Mouse (Mus musculus) left cerebral cortex, adult 11 months (tissue): ENCODE results near the gene Aco2.
A peak's percentile ranks its signal among the peaks of the same experiment; 100 is the strongest.
"Not testable (repeated sequence)": the region's sequence is repeated elsewhere in the genome, so short reads cannot be mapped to it uniquely, and the experiment has no call there.

Experiments
- DNase-seq: peaks from one replicate; pipeline ENCODE4 v3.0.0; 2022; ENCODE audit warnings: low spot score

The Aco2 gene

GRCm38 (mm10) chr15:81879531-81880401 lies 7.7 kb downstream of the Aco2 start:
- peak; percentile 68 for DNase-seq

GRCm38 (mm10) chr15:81882348-81882747 lies 10.2 kb downstream of the Aco2 start:
- DNase-seq = no peak

- no peak for DNase-seq
These were observed 13.4 kb downstream of the Aco2 start for GRCm38 (mm10) chr15:81885418-81885934.

- DNase-seq = no peak
These were observed 14.9 kb downstream of the Aco2 start for GRCm38 (mm10) chr15:81886795-81887550.

- no peak for DNase-seq
These were observed 17.1 kb downstream of the Aco2 start for GRCm38 (mm10) chr15:81889175-81889574.

- DNase-seq = peak; percentile 47
These were observed 19.2 kb downstream of the Aco2 start for GRCm38 (mm10) chr15:81891140-81891802.

GRCm38 (mm10) chr15:81891822-81892580 lies 19.9 kb downstream of the Aco2 start:
- no peak for DNase-seq

- no peak for DNase-seq
These were observed 21.9 kb downstream of the Aco2 start for GRCm38 (mm10) chr15:81894002-81894401.

GRCm38 (mm10) chr15:81896407-81896806 lies 24.3 kb downstream of the Aco2 start:
- no peak for DNase-seq

GRCm38 (mm10) chr15:81897607-81898285 lies 25.6 kb downstream of the Aco2 start:
- DNase-seq = no peak

- DNase-seq = no peak
These were observed 26.6 kb downstream of the Aco2 start for GRCm38 (mm10) chr15:81898751-81899150.

- no peak for DNase-seq
These were observed 32.8 kb downstream of the Aco2 start for GRCm38 (mm10) chr15:81904939-81905338.

- no peak for DNase-seq
These were observed 35.8 kb downstream of the Aco2 start for GRCm38 (mm10) chr15:81907953-81908352.

GRCm38 (mm10) chr15:81908767-81909166 lies 36.7 kb downstream of the Aco2 start:
- DNase-seq = not testable (repeated sequence)

GRCm38 (mm10) chr15:81912498-81912897 lies 40.4 kb downstream of the Aco2 start:
- no peak for DNase-seq

- no peak for DNase-seq
These were observed 42.6 kb downstream of the Aco2 start for GRCm38 (mm10) chr15:81914668-81915067.

- no peak for DNase-seq
These were observed 43.6 kb downstream of the Aco2 start for GRCm38 (mm10) chr15:81915663-81916062.

- DNase-seq = no peak
These were observed 45.1 kb downstream of the Aco2 start for GRCm38 (mm10) chr15:81917201-81917600.

- no peak for DNase-seq
These were observed 45.7 kb downstream of the Aco2 start for GRCm38 (mm10) chr15:81917621-81918463.

- DNase-seq = no peak
These were observed 47.0 kb downstream of the Aco2 start for GRCm38 (mm10) chr15:81919062-81919461.
